ENCODE assay signal across 26 mouse cellular contexts in the genomic region with DNA sequence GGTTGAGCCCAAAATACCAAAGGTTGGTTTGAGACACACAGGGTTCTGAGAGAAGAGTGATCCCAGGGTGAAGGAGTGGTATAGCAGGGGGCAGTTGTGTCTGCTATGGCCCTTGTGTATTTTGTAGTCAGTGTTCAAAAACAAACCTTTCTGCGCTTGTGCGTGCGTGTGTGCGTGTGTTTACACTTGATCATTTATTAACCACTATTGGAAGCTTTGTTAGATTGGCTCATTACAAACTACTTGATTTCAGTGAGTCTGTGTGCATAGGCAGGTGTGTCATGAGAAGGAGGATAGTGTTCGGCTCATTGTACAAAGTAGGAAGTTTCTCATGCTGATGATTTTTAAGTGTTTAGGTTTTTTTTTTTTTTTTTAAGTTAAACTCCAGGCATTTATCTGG.
DNase-seq lines count a peak whose midpoint lies in the region; ATAC-seq and TF ChIP-seq lines count a peak whose summit lies in the region.
"Had no signal": no experiment of that assay in that cellular context is flagged by ENCODE, and none has a peak within 500 bp of the region (broad histone marks: within the 10 kb centered on the region; RNA-seq: fewer than 3 reads in every experiment).

No protein-coding gene starts in this region.

- H3K9me3 ChIP-seq in intestine, embryonic 16.5 days (ENCODE audit: control insufficient read depth, low read length): no peaks in the 10 kb centered on the region
- H3K9me3 ChIP-seq in intestine, embryonic 15.5 days: no peaks in the 10 kb centered on the region
- H3K9me3 ChIP-seq in liver, embryonic 16.5 days (replicated peaks; ENCODE audit: control insufficient read depth, low read length): no peaks in the 10 kb centered on the region
- H3K9me3 ChIP-seq in liver, embryonic 11.5 days (ENCODE audit: control insufficient read depth, low read length): no peaks in the 10 kb centered on the region
- no peaks in the 10 kb centered on the region for H3K9me3 ChIP-seq in intestine, postnatal 0 days (ENCODE audit: control insufficient read depth)
- H3K9me3 ChIP-seq in stomach, postnatal 0 days (ENCODE audit: control insufficient read depth, low read length): no peaks in the 10 kb centered on the region
- H3K9me3 ChIP-seq: embryonic facial prominence, embryonic 10.5 days; embryonic facial prominence, embryonic 13.5 days; forebrain, embryonic 12.5 days; forebrain, embryonic 15.5 days; heart, embryonic 12.5 days; heart, embryonic 15.5 days; hindbrain, embryonic 10.5 days; hindbrain, embryonic 13.5 days had no signal

- no peak for TF ChIP-seq EP300 in stomach, postnatal 0 days (optimal IDR thresholded peaks at IDR 0.05)

- H3K4me2 ChIP-seq in intestine, embryonic 16.5 days (ENCODE audit: low read depth, low read length): no peak overlapping the region
- H3K4me2 ChIP-seq in intestine, embryonic 15.5 days (replicated peaks): no peak overlapping the region
- no peak overlapping the region for H3K4me2 ChIP-seq in liver, embryonic 16.5 days (ENCODE audit: low read depth, low read length)
- H3K4me2 ChIP-seq in liver, embryonic 11.5 days: no peak overlapping the region
- no peak overlapping the region for H3K4me2 ChIP-seq in intestine, postnatal 0 days (replicated peaks; ENCODE audit: low read depth)
- H3K4me2 ChIP-seq in stomach, postnatal 0 days (replicated peaks; ENCODE audit: low read depth): no peak overlapping the region
- H3K4me2 ChIP-seq: embryonic facial prominence, embryonic 13.5 days; forebrain, embryonic 12.5 days; forebrain, embryonic 15.5 days; heart, embryonic 12.5 days; heart, embryonic 15.5 days; hindbrain, embryonic 13.5 days had no signal

- DNase-seq in liver, embryonic 11.5 days (ENCODE audit: low spot score): no peak
- DNase-seq in stomach, postnatal 0 days (ENCODE audit: low spot score): peak; percentile 27
- DNase-seq in gastrocnemius, adult 8-10 months (ENCODE audit: low spot score in 2 of 2): no peak
- DNase-seq: adrenal gland, adult 8-10 months; adrenal gland, postnatal 25 days; cerebellum, adult 11-12 months; cerebellum, adult 8-10 months; cerebellum, postnatal 10 days; cerebellum, postnatal 36 days; embryo, embryonic 11 days; gastrocnemius, postnatal 10 days; heart, postnatal 10 days; heart, postnatal 36 days had no signal

- H3K36me3 ChIP-seq in intestine, embryonic 16.5 days (ENCODE audit: control insufficient read depth, insufficient read depth, low read length): no peaks in the 10 kb centered on the region
- 0 out of 2 replicates have a peak, but pooled peaks cover 3% of the 10 kb centered on the region for H3K36me3 ChIP-seq in intestine, embryonic 15.5 days
- no peaks in the 10 kb centered on the region for H3K36me3 ChIP-seq in liver, embryonic 16.5 days (ENCODE audit: control insufficient read depth, insufficient read depth)
- H3K36me3 ChIP-seq in liver, embryonic 11.5 days (ENCODE audit: control insufficient read depth, insufficient read depth, low read length): peaks cover 2% of the 10 kb centered on the region; the same call in 1 of the 2 replicates
- peaks cover 24% of the 10 kb centered on the region for H3K36me3 ChIP-seq in intestine, postnatal 0 days (ENCODE audit: control insufficient read depth, insufficient read depth)
- H3K36me3 ChIP-seq in stomach, postnatal 0 days (ENCODE audit: control insufficient read depth, insufficient read depth, low read length): no peaks in the 10 kb centered on the region
- H3K36me3 ChIP-seq: forebrain, embryonic 15.5 days; heart, embryonic 15.5 days had no signal

- H3K4me1 ChIP-seq in intestine, embryonic 16.5 days (ENCODE audit: control insufficient read depth, insufficient read depth, low read length): peaks cover 10% of the 10 kb centered on the region
- H3K4me1 ChIP-seq in intestine, embryonic 15.5 days (replicated peaks): peaks cover 3% of the 10 kb centered on the region; the same call in 1 of the 2 replicates
- H3K4me1 ChIP-seq in liver, embryonic 16.5 days (ENCODE audit: control insufficient read depth, low read depth, low read length): no peaks in the 10 kb centered on the region
- H3K4me1 ChIP-seq in liver, embryonic 11.5 days (replicated peaks; ENCODE audit: control insufficient read depth, insufficient read depth, low read length): no peaks in the 10 kb centered on the region; the same call in 1 of the 2 replicates
- H3K4me1 ChIP-seq in intestine, postnatal 0 days (replicated peaks; ENCODE audit: control insufficient read depth, insufficient read depth, low read length): no peaks in the 10 kb centered on the region
- H3K4me1 ChIP-seq in stomach, postnatal 0 days (replicated peaks; ENCODE audit: control insufficient read depth, insufficient read depth): no peaks in the 10 kb centered on the region
- H3K4me1 ChIP-seq: forebrain, embryonic 12.5 days; hindbrain, embryonic 10.5 days had no signal

- H3K9ac ChIP-seq in intestine, embryonic 16.5 days (ENCODE audit: low read depth, low read length): no peak overlapping the region
- no peak overlapping the region for H3K9ac ChIP-seq in intestine, embryonic 15.5 days
- no peak overlapping the region for H3K9ac ChIP-seq in liver, embryonic 16.5 days (ENCODE audit: low read depth, low read length)
- H3K9ac ChIP-seq in liver, embryonic 11.5 days (ENCODE audit: low read depth, low read length): no peak overlapping the region
- H3K9ac ChIP-seq in intestine, postnatal 0 days (ENCODE audit: low read depth, low read length): no peak overlapping the region
- H3K9ac ChIP-seq in stomach, postnatal 0 days (ENCODE audit: low read length): no peak overlapping the region
- H3K9ac ChIP-seq: embryonic facial prominence, embryonic 13.5 days; forebrain, embryonic 12.5 days; forebrain, embryonic 15.5 days; heart, embryonic 12.5 days; heart, embryonic 15.5 days; hindbrain, embryonic 13.5 days had no signal

- H3K27ac ChIP-seq in intestine, embryonic 16.5 days (ENCODE audit: low read length): no peak overlapping the region
- no peak overlapping the region for H3K27ac ChIP-seq in intestine, embryonic 15.5 days
- no peak overlapping the region for H3K27ac ChIP-seq in liver, embryonic 16.5 days (ENCODE audit: low read length)
- no peak overlapping the region for H3K27ac ChIP-seq in liver, embryonic 11.5 days (ENCODE audit: low read depth, low read length)
- no peak overlapping the region; the same call in 1 of the 2 replicates for H3K27ac ChIP-seq in intestine, postnatal 0 days (ENCODE audit: low read depth, low read length)
- 0 out of 2 replicates have a peak overlapping the region, but pooled peaks have one; percentile 5 for H3K27ac ChIP-seq in stomach, postnatal 0 days (replicated peaks)
- H3K27ac ChIP-seq: embryonic facial prominence, embryonic 10.5 days; embryonic facial prominence, embryonic 13.5 days; forebrain, embryonic 12.5 days; forebrain, embryonic 15.5 days; heart, embryonic 15.5 days; hindbrain, embryonic 10.5 days; hindbrain, embryonic 13.5 days had no signal

- peak; percentile 45; the same call in 1 of the 2 replicates for ATAC-seq in intestine, embryonic 16.5 days
- ATAC-seq in intestine, embryonic 15.5 days: no peak
- peak; percentile 27; the same call in 1 of the 2 replicates for ATAC-seq in liver, embryonic 16.5 days (ENCODE audit: low read depth)
- no peak for ATAC-seq in liver, embryonic 11.5 days (replicated peaks; ENCODE audit: low FRiP score)
- peak; percentile 23; the same call in 1 of the 2 replicates for ATAC-seq in intestine, postnatal 0 days
- ATAC-seq in stomach, postnatal 0 days (ENCODE audit: low FRiP score, low TSS enrichment): peak; percentile 61; the same call in 1 of the 2 replicates
- ATAC-seq: forebrain, embryonic 15.5 days had no signal

- WGBS in intestine, embryonic 16.5 days: 64% methylated on average over 5 of the region's 5 CpGs
- 65% methylated on average over 5 of the region's 5 CpGs for WGBS in intestine, embryonic 15.5 days
- 71% methylated on average over 5 of the region's 5 CpGs for WGBS in liver, embryonic 16.5 days (ENCODE audit: insufficient replicate concordance)
- 87% methylated on average over 5 of the region's 5 CpGs for WGBS in liver, embryonic 11.5 days
- WGBS in intestine, postnatal 0 days: 50% methylated on average over 5 of the region's 5 CpGs
- WGBS in stomach, postnatal 0 days: 67% methylated on average over 5 of the region's 5 CpGs

- H3K4me3 ChIP-seq in intestine, embryonic 16.5 days (ENCODE audit: low read length): no peak overlapping the region
- no peak overlapping the region for H3K4me3 ChIP-seq in intestine, embryonic 15.5 days (replicated peaks)
- no peak overlapping the region for H3K4me3 ChIP-seq in liver, embryonic 16.5 days (ENCODE audit: low read depth, low read length)
- no peak overlapping the region for H3K4me3 ChIP-seq in liver, embryonic 11.5 days (ENCODE audit: low read depth, low read length)
- H3K4me3 ChIP-seq in intestine, postnatal 0 days (ENCODE audit: low read depth, low read length): no peak overlapping the region
- H3K4me3 ChIP-seq in stomach, postnatal 0 days (ENCODE audit: low read depth, low read length): no peak overlapping the region
- H3K4me3 ChIP-seq: embryonic facial prominence, embryonic 10.5 days; embryonic facial prominence, embryonic 13.5 days; erythroblast, embryonic 14.5 days; forebrain, embryonic 12.5 days; forebrain, embryonic 15.5 days; heart, embryonic 12.5 days; heart, embryonic 15.5 days; hindbrain, embryonic 10.5 days; hindbrain, embryonic 13.5 days had no signal

- no peak for TF ChIP-seq CTCF in intestine, postnatal 0 days (IDR thresholded peaks at IDR 0.05; ENCODE audit: low read depth)
- no peak for TF ChIP-seq CTCF in stomach, postnatal 0 days (IDR thresholded peaks at IDR 0.05; ENCODE audit: low read depth)

- H3K27me3 ChIP-seq in intestine, embryonic 16.5 days (replicated peaks; ENCODE audit: control insufficient read depth, insufficient read depth, low read length): no peaks in the 10 kb centered on the region
- H3K27me3 ChIP-seq in intestine, embryonic 15.5 days (replicated peaks): no peaks in the 10 kb centered on the region
- H3K27me3 ChIP-seq in liver, embryonic 16.5 days (ENCODE audit: control insufficient read depth, insufficient read depth, low read depth, low read length): no peaks in the 10 kb centered on the region
- no peaks in the 10 kb centered on the region for H3K27me3 ChIP-seq in liver, embryonic 11.5 days (replicated peaks; ENCODE audit: control insufficient read depth, insufficient read depth, low read length)
- no peaks in the 10 kb centered on the region for H3K27me3 ChIP-seq in intestine, postnatal 0 days (replicated peaks; ENCODE audit: control insufficient read depth, insufficient read depth, low read length)
- H3K27me3 ChIP-seq in stomach, postnatal 0 days (ENCODE audit: control insufficient read depth, insufficient read depth, low read length): no peaks in the 10 kb centered on the region
- H3K27me3 ChIP-seq: embryonic facial prominence, embryonic 13.5 days; forebrain, embryonic 12.5 days; forebrain, embryonic 15.5 days; heart, embryonic 12.5 days; heart, embryonic 15.5 days; hindbrain, embryonic 13.5 days had no signal

Comparison
In these comparisons a context has a peak if more than half of its experiments do, and no peak if none do; other contexts are left out.
1. ATAC-seq: peak in intestine, embryonic 16.5 days (single experiment), liver, embryonic 16.5 days (single experiment), intestine, postnatal 0 days (single experiment) and stomach, postnatal 0 days (single experiment); none in intestine, embryonic 15.5 days (single experiment) and liver, embryonic 11.5 days (single experiment).